Mouse (Mus musculus) midbrain, embryonic 12.5 days (tissue): Measurements from ENCODE around the gene Furin. TPM values are rescaled to one million over a fixed set of nuclear protein-coding genes. Genes with fewer than 3 reads are reported as not detected.

Source experiments
- ATAC-seq: fragments of 200-750 bp; cut with Nextera tagmentation; 2 replicates; pipeline ENCODE4 v1.8.0; 2017; ENCODE audit warnings: low read depth, moderate TSS enrichment, moderate library complexity; ENCODE audit not compliant: low FRiP score
- H3K27ac ChIP-seq: fragments of 300-500 bp; sonication (generic); replicated peaks from 2 replicates; pipeline ENCODE4 v1.5.1; 2016; ENCODE audit warnings: mild to moderate bottlenecking
- H3K27me3 ChIP-seq: fragments of 300-500 bp; sonication (generic); 2 replicates; pipeline ENCODE4 v1.6.1; 2016; ENCODE audit warnings: mild to moderate bottlenecking
- H3K36me3 ChIP-seq: fragments of 300-500 bp; sonication (generic); 2 replicates; pipeline ENCODE4 v1.6.1; 2016
- H3K4me1 ChIP-seq: fragments of 300-500 bp; sonication (generic); 2 replicates; pipeline ENCODE4 v1.6.1; 2016
- H3K4me2 ChIP-seq: fragments of 300-500 bp; sonication (generic); replicated peaks from 2 replicates; pipeline ENCODE4 v1.6.1; 2016; ENCODE audit warnings: mild to moderate bottlenecking, moderate library complexity
- H3K4me3 ChIP-seq: fragments of 300-500 bp; sonication (generic); 2 replicates; pipeline ENCODE4 v1.5.1; 2016; ENCODE audit warnings: mild to moderate bottlenecking
- H3K9ac ChIP-seq: fragments of 300-500 bp; sonication (generic); replicated peaks from 2 replicates; pipeline ENCODE4 v1.6.1; 2016; ENCODE audit warnings: mild to moderate bottlenecking, moderate library complexity
- H3K9me3 ChIP-seq: fragments of 300-500 bp; sonication (generic); 2 replicates; pipeline ENCODE4 v1.6.1; 2016; ENCODE audit warnings: mild to moderate bottlenecking
- WGBS: fragments of 180-500 bp; shearing (Covaris S2); methylation state at CpG from one replicate; pipeline ENCODE4 v1.1.7; 2016; 5-methylcytosine and 5-hydroxymethylcytosine counted together
- polyA plus RNA-seq: library from polyadenylated mRNA; unstranded; fragments of >200 nt; fragmentation: Nextera tagmentation; extraction: Ambion mirVana; gene quantifications from 2 replicates; pipeline ENCODE4 v1.2.1, GENCODE M21; 2016

Gene Furin
- polyA plus RNA-seq, 1 experiment from 2014 or later = 5.6 TPM

GRCm38 (mm10) chr7:80422759-80423480, 17.7 kb upstream of the Furin start:
- Histone ChIP-seq H3K27ac (no peak overlapping the region), H3K27me3 (peaks cover 3% of the 10 kb centered on the region; the same call in 1 of the 2 replicates), H3K4me1 (no peaks in the 10 kb centered on the region), H3K9ac (no peak overlapping the region), H3K4me3 (no peak overlapping the region), H3K9me3 (no peaks in the 10 kb centered on the region), H3K36me3 (no peaks in the 10 kb centered on the region), H3K4me2 (peak overlapping the region; percentile 6; the same call in 1 of the 2 replicates)
- 25% methylated on average over 20 of the region's 20 CpGs for WGBS
- 0 out of 2 replicates have a peak, but pooled peaks have one; percentile 41 for ATAC-seq

- Histone ChIP-seq H3K27ac (no peak overlapping the region), H3K9ac (no peak overlapping the region)
- 94% methylated on average over 6 of the region's 6 CpGs for WGBS
Measured at GRCm38 (mm10) chr7:80421576-80421975, 16.3 kb upstream of the Furin start.

GRCm38 (mm10) chr7:80420586-80420985, 15.3 kb upstream of the Furin start:
- H3K4me1 ChIP-seq = no peaks in the 10 kb centered on the region
- H3K9ac ChIP-seq = no peak overlapping the region
- H3K9me3 ChIP-seq = no peaks in the 10 kb centered on the region
- ATAC-seq = no peak
- peaks cover 3% of the 10 kb centered on the region; the same call in 1 of the 2 replicates for H3K27me3 ChIP-seq
- 88% methylated on average over 4 of the region's 4 CpGs for WGBS
- no peak overlapping the region for H3K4me3 ChIP-seq
- no peak overlapping the region for H3K27ac ChIP-seq
- H3K4me2 ChIP-seq = no peak overlapping the region
- H3K36me3 ChIP-seq = no peaks in the 10 kb centered on the region

More at GRCm38 (mm10) chr7:80421576-80421975, 16.3 kb upstream of the Furin start:
- Histone ChIP-seq H3K27me3 (peaks cover 3% of the 10 kb centered on the region; the same call in 1 of the 2 replicates), H3K4me3 (no peak overlapping the region), H3K4me1 (no peaks in the 10 kb centered on the region), H3K36me3 (no peaks in the 10 kb centered on the region), H3K4me2 (no peak overlapping the region), H3K9me3 (no peaks in the 10 kb centered on the region)
- ATAC-seq = no peak

- H3K36me3 ChIP-seq = no peaks in the 10 kb centered on the region
- 65% methylated on average over 3 of the region's 3 CpGs for WGBS
- H3K27ac ChIP-seq = no peak overlapping the region
- H3K27me3 ChIP-seq = peaks cover 3% of the 10 kb centered on the region; the same call in 1 of the 2 replicates
- no peaks in the 10 kb centered on the region for H3K4me1 ChIP-seq
- ATAC-seq = no peak
- no peaks in the 10 kb centered on the region for H3K9me3 ChIP-seq
- no peak overlapping the region for H3K9ac ChIP-seq
- H3K4me3 ChIP-seq = no peak overlapping the region
- H3K4me2 ChIP-seq = no peak overlapping the region
Measured at GRCm38 (mm10) chr7:80419278-80419677, 14.0 kb upstream of the Furin start.

GRCm38 (mm10) chr7:80418036-80418435, 12.8 kb upstream of the Furin start:
- WGBS = 80% methylated on average over 3 of the region's 3 CpGs
- Histone ChIP-seq H3K4me3 (no peak overlapping the region), H3K4me2 (no peak overlapping the region), H3K27me3 (peaks cover 3% of the 10 kb centered on the region; the same call in 1 of the 2 replicates), H3K4me1 (no peaks in the 10 kb centered on the region), H3K27ac (no peak overlapping the region), H3K9me3 (no peaks in the 10 kb centered on the region), H3K36me3 (no peaks in the 10 kb centered on the region), H3K9ac (no peak overlapping the region)
- no peak for ATAC-seq

- Histone ChIP-seq H3K4me3 (no peak overlapping the region), H3K36me3 (no peaks in the 10 kb centered on the region), H3K4me1 (no peaks in the 10 kb centered on the region), H3K9ac (no peak overlapping the region), H3K27me3 (peaks cover 3% of the 10 kb centered on the region; the same call in 1 of the 2 replicates), H3K9me3 (no peaks in the 10 kb centered on the region), H3K27ac (no peak overlapping the region), H3K4me2 (no peak overlapping the region)
- ATAC-seq = no peak
Measured at GRCm38 (mm10) chr7:80417601-80418000, 12.4 kb upstream of the Furin start.

GRCm38 (mm10) chr7:80416969-80417368, 11.7 kb upstream of the Furin start:
- H3K9me3 ChIP-seq = no peaks in the 10 kb centered on the region
- H3K4me3 ChIP-seq = no peak overlapping the region
- ATAC-seq = no peak
- H3K27me3 ChIP-seq = peaks cover 3% of the 10 kb centered on the region; the same call in 1 of the 2 replicates
- no peak overlapping the region for H3K4me2 ChIP-seq
- H3K27ac ChIP-seq = no peak overlapping the region
- H3K4me1 ChIP-seq = no peaks in the 10 kb centered on the region
- H3K36me3 ChIP-seq = no peaks in the 10 kb centered on the region
- WGBS = 92% methylated on average over 7 of the region's 7 CpGs
- no peak overlapping the region for H3K9ac ChIP-seq

GRCm38 (mm10) chr7:80414303-80414855, 9.1 kb upstream of the Furin start:
- no peaks in the 10 kb centered on the region for H3K9me3 ChIP-seq
- H3K9ac ChIP-seq = no peak overlapping the region
- no peak overlapping the region for H3K4me2 ChIP-seq
- no peak overlapping the region for H3K4me3 ChIP-seq
- H3K36me3 ChIP-seq = no peaks in the 10 kb centered on the region
- H3K4me1 ChIP-seq = no peaks in the 10 kb centered on the region
- ATAC-seq = no peak
- no peak overlapping the region for H3K27ac ChIP-seq
- H3K27me3 ChIP-seq = no peaks in the 10 kb centered on the region
- WGBS = 86% methylated on average over 7 of the region's 7 CpGs

GRCm38 (mm10) chr7:80413512-80414302, 8.5 kb upstream of the Furin start:
- Histone ChIP-seq H3K4me3 (no peak overlapping the region), H3K4me1 (no peaks in the 10 kb centered on the region), H3K9ac (no peak overlapping the region), H3K36me3 (no peaks in the 10 kb centered on the region), H3K4me2 (no peak overlapping the region), H3K9me3 (no peaks in the 10 kb centered on the region), H3K27ac (no peak overlapping the region), H3K27me3 (no peaks in the 10 kb centered on the region)
- no peak for ATAC-seq
- 79% methylated on average over 9 of the region's 9 CpGs for WGBS

GRCm38 (mm10) chr7:80412781-80413180, 7.5 kb upstream of the Furin start:
- Histone ChIP-seq H3K9ac (no peak overlapping the region), H3K4me1 (no peaks in the 10 kb centered on the region), H3K4me3 (no peak overlapping the region), H3K27ac (no peak overlapping the region), H3K27me3 (no peaks in the 10 kb centered on the region), H3K9me3 (no peaks in the 10 kb centered on the region), H3K4me2 (no peak overlapping the region), H3K36me3 (no peaks in the 10 kb centered on the region)
- no peak for ATAC-seq
- 64% methylated on average over 5 of the region's 5 CpGs for WGBS

GRCm38 (mm10) chr7:80412279-80412678, 7.0 kb upstream of the Furin start:
- H3K9me3 ChIP-seq = no peaks in the 10 kb centered on the region
- no peaks in the 10 kb centered on the region for H3K27me3 ChIP-seq
- H3K36me3 ChIP-seq = no peaks in the 10 kb centered on the region
- H3K4me3 ChIP-seq = no peak overlapping the region
- whole genome bisulfite sequencing = 75% methylated on average over 10 of the region's 10 CpGs
- H3K4me2 ChIP-seq = no peak overlapping the region
- H3K27ac ChIP-seq = no peak overlapping the region
- no peak for ATAC-seq
- H3K4me1 ChIP-seq = no peaks in the 10 kb centered on the region
- H3K9ac ChIP-seq = no peak overlapping the region

GRCm38 (mm10) chr7:80410380-80410779, 5.1 kb upstream of the Furin start:
- no peak overlapping the region for H3K27ac ChIP-seq
- H3K36me3 ChIP-seq = no peaks in the 10 kb centered on the region
- peaks cover 6% of the 10 kb centered on the region for H3K27me3 ChIP-seq
- WGBS = 77% methylated on average over 9 of the region's 9 CpGs
- H3K9me3 ChIP-seq = no peaks in the 10 kb centered on the region
- H3K4me2 ChIP-seq = no peak overlapping the region
- ATAC-seq = no peak
- no peaks in the 10 kb centered on the region for H3K4me1 ChIP-seq
- no peak overlapping the region for H3K9ac ChIP-seq
- no peak overlapping the region for H3K4me3 ChIP-seq
